Mouse (Mus musculus) left cerebral cortex, postnatal 25 days (tissue): ENCODE data around the gene Nav1. TPM values are rescaled to one million over a fixed set of nuclear protein-coding genes. Genes with fewer than 3 reads are reported as not detected.

Experiments
- DNase-seq, 2 experiments: peaks; one replicate each; pipeline ENCODE4 v3.0.0; 2022; ENCODE audit warnings: low spot score in 2 of 2, mixed read lengths in 1 of 2
- intact Hi-C: fragments of 180-260 bp; cut with DNase I; formaldehyde crosslinking; loops from one replicate; pipeline ENCODE4 v1.15.1; 2025
- total RNA-seq, 2 experiments: library from RNA; stranded (reverse); gene quantifications; 2 replicates each; pipeline ENCODE4 v1.2.3; 2021

The Nav1 gene
- total RNA-seq, 2 experiments from 2014 or later = 70.1 to 71.4 TPM

GRCm38 (mm10) chr1:135562115-135562514 is 45.0 kb downstream of the Nav1 start:
- intact Hi-C loops = no loop called here

GRCm38 (mm10) chr1:135561282-135561681 is 45.8 kb downstream of the Nav1 start:
- intact Hi-C loops = no loop called here
- DNase-seq = peak in 1 of 2 experiments; percentile 43

More at GRCm38 (mm10) chr1:135562115-135562514, 45.0 kb downstream of the Nav1 start:
- DNase-seq = no peak

DNA sequence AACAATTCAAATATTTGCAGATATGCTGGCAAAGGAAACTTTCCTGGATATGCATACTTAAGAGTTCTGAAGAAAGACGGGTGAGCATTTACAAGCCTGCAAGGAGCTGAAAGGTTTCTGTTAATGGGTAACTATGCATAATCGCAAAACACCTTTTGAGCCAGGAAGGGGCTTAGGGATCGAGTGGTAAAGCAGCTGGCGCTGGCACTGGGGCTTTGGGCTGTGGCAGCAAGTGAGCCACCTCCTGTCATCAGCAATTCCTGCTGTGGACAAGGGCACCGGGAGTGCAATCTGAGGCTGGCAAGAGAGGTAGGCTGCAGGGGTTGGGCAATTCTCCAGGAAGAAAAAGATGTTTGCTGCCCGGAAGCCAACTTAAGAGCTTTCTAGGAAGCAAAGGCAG is 49.1 kb downstream of the Nav1 start:
- intact Hi-C loops = no loop called here

DNA sequence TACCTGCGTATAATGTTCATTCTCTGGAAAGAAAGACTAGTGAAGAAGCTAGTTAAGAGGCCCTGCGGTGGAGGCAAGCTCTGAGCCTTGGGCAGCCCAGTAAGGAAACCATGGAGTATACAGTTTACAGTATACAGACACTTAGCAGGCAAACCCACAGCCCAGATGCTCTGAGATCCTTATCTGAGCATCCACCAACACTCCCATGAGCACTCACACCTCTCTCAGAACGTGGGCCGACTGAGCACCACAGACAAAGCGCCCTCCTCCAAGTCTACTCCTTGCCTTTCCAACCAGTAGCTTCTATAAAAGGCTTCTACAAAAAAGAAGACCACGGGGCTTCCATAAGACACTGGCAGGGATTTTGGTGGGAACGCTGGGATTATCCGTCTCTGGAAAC is 51.2 kb downstream of the Nav1 start:
- intact Hi-C loops = no loop called here
- DNase-seq = peak; percentile 65 to 94

More for the DNA sequence above, 49.1 kb downstream of the Nav1 start:
- DNase-seq = no peak

DNA sequence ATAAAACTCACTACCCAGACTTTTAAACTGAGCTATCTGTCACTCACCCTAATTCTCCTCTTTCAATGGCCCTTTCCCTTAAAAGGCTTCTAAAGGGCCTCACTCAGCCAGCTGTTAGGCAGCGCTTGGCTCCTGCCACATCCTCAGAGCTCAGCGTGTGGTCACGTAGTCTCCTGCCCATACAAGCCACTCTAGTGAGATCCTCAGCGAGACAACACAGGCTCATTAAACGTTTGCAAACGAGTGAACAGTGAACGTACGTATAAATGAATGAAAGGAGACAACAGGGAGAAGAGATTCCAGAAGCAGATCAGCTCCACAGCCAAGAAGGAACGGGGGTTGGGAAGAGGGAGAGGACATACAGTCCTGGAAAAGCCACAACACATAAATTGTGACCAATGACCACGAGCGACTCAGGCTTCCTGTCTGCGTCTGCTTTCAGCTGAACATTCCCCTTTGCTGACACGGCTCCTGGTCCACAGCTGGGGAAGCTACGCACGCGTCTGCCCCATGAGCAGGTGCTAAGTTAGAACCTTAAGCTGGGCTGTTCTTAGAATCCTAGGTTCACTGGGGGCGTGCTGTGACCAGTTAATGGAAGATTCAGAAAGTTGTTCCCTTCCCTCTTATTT is 52.3 kb downstream of the Nav1 start:
- no peak for DNase-seq
- intact Hi-C loops = no loop called here

- intact Hi-C loops = no loop called here
- DNase-seq = no peak
These were observed 53.5 kb downstream of the Nav1 start for GRCm38 (mm10) chr1:135553615-135554014.

- DNase-seq = peak in 1 of 2 experiments; percentile 65
- intact Hi-C loops = no loop called here
These were observed 53.9 kb downstream of the Nav1 start for GRCm38 (mm10) chr1:135553154-135553553.

- DNase-seq = no peak
- intact Hi-C loops = no loop called here
These were observed 56.2 kb downstream of the Nav1 start for GRCm38 (mm10) chr1:135550886-135551285.

DNA sequence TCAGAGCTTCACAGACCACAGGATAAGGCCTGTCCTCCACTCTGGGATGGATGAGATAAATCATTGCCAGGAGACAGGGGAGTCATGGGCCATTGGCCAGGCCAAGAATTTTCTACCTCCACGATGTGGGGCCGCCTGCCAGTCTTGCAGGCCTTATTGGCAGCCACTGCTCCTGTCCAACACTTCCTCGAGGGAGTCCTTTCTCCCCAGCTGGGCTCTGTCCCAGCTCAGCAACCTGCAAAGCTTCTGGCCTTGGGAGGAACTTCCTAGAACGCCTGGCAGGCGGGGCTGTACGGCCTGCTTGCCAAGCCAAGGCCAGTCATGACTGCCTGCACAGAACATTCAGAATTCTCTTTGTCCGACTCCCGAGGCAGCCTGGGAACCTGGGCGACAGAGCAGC is 58.3 kb downstream of the Nav1 start:
- DNase-seq = peak in 1 of 2 experiments; percentile 49
- intact Hi-C loops = no loop called here

DNA sequence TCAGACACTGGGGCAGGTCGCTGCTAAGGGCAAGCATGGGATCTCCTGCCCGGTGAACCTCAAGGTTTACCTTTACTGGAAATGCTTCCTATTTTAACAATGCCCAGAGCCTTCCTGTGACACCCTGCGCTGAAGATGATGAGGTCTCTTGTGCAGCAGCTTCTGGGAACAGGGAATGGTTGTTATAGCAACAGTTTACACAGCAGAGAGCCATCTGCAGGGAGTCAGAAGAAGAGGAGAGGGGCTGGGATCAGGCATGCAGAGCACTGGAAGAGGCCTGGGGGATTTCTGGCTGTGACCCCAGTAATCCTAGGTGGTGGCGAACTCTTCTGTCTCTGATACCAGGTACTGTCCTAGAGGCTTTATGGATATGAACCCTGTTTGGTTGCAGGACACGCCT is 61.0 kb downstream of the Nav1 start:
- intact Hi-C loops = no loop called here
- DNase-seq = no peak

- intact Hi-C loops = loop anchor here (1.0 to 2.0 kb wide), 4 partner anchors 22 to 156 kb away; no protein-coding TSS in a partner anchor
- DNase-seq = peak; percentile 85 to 94
These were observed 62.5 kb downstream of the Nav1 start for GRCm38 (mm10) chr1:135544504-135545146.

DNA sequence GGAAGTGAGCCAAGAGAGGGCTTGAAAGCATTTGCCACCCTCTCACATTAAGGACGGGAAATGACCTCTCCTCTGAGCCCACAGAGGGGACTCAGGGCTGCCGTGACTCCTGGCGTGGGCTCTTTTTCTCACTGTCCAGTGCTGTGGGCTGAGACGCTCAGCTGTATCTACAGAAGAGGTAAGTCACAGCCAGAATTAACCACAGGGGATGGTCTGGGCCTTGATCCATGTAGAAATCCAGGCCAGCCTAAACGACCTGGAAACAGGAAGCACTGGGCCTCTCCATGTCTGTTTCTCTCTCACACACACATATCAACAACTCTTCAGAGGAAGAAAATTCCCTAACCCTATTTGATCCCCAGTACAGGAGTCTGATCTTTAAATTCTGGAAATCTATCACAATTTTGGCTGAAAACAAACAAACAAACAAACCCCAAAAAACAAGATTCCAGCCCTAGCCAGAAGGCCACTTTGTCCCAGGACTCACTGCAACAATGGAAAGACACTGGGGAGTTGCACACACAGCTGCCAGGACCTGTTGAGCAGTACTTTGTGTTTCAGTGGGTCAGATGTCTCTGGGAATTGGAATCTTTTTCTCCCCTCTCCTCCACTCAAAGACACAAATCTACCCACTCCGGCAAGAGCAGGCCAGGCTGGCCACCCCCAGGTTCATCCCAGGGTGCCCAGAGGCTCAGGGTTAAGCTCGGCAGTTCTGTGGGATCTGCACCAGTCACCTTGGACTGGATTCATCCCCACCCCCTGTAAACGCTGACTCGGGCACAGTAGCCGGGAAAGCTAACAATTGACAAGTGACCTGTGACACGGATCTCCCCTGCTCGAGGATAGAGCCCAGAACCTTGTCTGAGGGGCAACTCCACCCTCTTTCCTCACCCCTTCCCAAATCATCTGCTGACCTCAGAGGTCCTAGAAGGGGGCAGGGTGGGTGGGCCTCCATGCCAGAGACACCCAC is 64.0 kb downstream of the Nav1 start:
- intact Hi-C loops = no loop called here
- no peak for DNase-seq

DNA sequence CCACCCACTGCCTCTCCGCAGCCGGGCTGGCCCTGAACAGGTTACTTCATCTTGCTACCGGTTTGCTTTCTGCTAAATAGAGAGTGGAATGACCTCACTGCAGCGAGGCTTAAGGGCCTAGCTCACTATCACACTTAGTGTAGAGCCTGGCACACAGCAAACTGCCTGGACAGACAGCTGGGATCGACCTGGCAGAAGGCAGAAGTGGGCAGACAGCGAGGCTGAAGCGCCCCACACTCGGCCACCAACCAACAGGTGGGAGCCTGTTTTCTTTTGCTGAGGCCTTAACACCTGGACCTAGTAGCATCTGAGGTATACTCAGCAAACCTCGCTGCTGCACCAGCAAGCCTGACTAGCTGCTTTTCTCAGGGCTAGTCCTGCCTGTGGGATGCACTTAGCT is 65.0 kb downstream of the Nav1 start:
- DNase-seq = no peak
- intact Hi-C loops = no loop called here

- intact Hi-C loops = loop anchor here (1.0 kb wide), 1 partner anchor 79 kb away; no protein-coding TSS in a partner anchor
- peak; percentile 92 for DNase-seq
These were observed 66.8 kb downstream of the Nav1 start for GRCm38 (mm10) chr1:135540270-135540669.

GRCm38 (mm10) chr1:135538441-135539265 is 68.4 kb downstream of the Nav1 start:
- intact Hi-C loops = no loop called here
- no peak for DNase-seq

GRCm38 (mm10) chr1:135536822-135537221 is 70.3 kb downstream of the Nav1 start:
- intact Hi-C loops = no loop called here
- DNase-seq = no peak

- intact Hi-C loops = no loop called here
- DNase-seq = peak in 1 of 2 experiments; percentile 46
These were observed 70.8 kb downstream of the Nav1 start for GRCm38 (mm10) chr1:135536326-135536725.

DNA sequence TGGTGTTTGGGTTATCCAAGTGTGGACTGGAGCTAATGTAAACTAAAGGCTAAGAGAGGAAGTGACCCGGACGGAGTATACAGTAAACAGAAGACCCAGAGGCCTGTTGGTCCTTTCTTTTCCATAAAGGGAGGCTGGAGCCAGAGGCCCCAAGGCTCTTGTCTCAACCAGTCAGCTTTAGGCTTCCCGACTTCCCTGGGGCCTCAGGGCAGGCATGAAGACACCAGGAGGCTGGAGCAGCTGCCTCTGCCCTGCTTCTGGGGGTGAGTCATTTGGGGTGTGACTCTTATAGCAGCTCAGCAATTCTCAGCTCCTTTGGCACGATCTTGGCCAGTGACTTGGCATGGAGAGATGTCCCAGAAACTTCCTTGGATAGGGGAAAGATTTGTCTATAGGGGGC is 71.8 kb downstream of the Nav1 start:
- DNase-seq = no peak
- intact Hi-C loops = no loop called here

DNA sequence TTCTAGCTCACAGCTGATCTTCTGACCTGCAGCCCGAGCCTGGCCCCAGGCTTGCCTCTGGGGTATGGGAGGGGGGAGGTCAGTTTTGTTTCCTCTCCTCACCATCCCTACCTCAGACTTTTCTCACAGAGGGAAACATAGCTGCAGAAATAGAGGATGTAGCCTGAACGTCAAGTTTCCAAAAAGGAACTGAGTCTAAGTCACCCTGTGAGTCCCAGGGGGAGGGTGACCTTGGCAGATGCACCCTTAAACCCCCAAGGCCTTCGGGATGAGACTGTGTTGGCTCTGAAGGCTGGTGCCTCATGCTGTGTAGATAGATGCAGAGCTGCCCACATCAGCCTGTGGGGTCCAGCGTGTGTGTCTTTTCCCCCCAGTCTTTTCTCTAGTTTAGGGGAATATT is 72.3 kb downstream of the Nav1 start:
- DNase-seq = no peak
- intact Hi-C loops = no loop called here
